Mouse (Mus musculus) kidney, adult 2 months (tissue): ENCODE measurements around the gene Pla2g4b.

ENCODE experiments used
- CTCF ChIP-seq: fragments of 200-500 bp; conservative IDR thresholded peaks from 2 replicates; pipeline ENCODE4 v1.5.1; 2011; ENCODE audit warnings: low read depth, mild to moderate bottlenecking, control low read depth, low read length, moderate library complexity, mixed read lengths; ENCODE audit not compliant: insufficient read depth, insufficient read length
- POLR2A ChIP-seq: fragments of 200-500 bp; IDR thresholded peaks from one replicate; pipeline ENCODE4 v1.6.1; 2011; ENCODE audit warnings: low read depth, low read length, control low read depth

DNA sequence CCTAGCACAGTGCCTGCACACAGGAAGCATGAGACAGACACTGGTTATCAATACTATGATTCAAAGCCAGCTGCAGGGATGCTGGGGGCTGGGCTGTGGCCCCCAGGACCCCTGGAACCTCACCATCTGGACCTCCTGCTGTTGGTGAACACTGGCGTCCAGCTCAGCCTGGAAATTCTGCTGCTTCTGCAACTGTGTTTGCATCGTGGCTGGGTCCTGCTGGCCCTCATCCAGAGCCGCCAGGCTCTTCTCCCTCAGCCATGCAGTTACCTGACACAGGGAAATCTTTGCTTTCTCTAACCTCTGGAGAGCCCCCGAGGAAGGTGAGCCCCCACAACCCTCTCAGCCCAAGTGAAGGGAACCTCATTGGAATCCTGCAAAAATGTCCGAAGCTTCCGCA, 18.2 kb downstream of the Pla2g4b start:
- TF ChIP-seq POLR2A (no peak), CTCF (no peak)
